Mouse (Mus musculus) liver (tissue): ENCODE measurements around the gene Pld3.

ENCODE experiments used
- DNase-seq: peaks from one replicate; pipeline ENCODE4 v3.0.0-alpha.2; 2020; ENCODE audit warnings: mixed read lengths

Gene Pld3

DNA sequence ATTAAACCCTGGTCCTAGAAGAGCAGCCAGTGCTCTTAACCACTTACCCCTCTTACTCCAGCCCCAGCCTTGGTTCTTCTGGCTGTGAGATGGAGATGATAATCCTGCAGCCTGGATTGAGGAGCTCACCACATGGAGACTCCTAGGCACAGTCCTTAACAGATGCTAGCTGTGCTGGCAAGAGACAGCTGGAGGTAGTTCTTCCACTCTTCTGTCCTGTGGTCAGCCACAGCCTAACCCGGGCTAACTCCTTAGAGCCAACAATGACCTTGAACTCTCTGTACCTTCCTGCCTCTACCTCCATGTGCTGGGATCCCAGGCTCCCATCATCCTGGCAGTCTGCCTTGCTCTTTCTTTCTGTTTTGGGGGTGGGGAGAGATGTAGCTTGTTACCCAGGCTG lies 8.0 kb upstream of the Pld3 start:
- DNase-seq, result no peak

DNA sequence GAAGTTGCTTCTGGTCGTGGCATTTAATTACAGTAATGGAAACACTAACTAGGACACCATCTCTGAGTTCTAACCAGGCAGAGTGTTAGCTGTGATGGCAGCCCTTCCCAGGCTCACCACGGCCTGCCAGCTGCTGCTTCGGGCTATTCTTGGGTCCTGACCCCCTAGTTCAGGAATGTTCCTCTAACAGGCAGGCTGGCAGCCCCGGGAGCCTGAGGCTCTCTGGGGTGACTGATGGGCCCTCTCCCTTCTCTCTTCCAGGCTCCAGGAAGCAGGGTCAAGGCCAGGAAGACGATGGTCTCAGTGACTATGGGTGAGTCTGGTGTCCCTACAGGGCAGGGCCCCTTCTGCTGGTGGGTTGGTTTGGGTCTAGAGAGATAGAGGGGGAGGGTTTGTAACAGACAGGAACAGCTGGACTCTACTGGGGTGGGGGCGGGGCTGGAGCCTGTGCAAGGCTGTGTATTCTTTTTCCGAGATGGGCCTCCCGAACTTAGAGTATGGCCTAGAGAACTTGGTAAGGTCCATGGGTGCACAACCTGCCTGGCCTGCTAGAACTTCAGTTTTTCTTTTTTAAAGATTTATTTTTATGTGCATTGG lies 7.4 kb upstream of the Pld3 start:
- DNase-seq, result no peak

DNA sequence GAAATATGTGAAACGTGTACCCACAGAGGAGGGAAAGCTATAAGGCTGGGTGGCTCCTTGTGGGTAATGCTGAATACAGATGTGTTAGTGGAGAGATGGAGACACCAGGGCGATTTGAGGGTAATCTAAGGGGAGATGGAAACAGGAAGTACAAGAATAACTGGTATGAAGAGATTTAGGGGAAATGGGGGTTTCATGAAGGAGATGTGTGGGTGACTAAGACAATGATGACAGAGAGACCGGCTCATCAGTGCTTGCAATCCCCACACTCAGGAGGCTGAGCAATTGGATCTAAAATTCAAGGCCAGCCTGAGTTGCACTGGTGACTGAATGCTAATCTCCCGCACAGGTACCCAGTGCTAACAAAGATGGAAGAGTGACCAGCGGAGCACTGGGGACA lies 948 bp downstream of the Pld3 start:
- DNase-seq, result no peak

DNA sequence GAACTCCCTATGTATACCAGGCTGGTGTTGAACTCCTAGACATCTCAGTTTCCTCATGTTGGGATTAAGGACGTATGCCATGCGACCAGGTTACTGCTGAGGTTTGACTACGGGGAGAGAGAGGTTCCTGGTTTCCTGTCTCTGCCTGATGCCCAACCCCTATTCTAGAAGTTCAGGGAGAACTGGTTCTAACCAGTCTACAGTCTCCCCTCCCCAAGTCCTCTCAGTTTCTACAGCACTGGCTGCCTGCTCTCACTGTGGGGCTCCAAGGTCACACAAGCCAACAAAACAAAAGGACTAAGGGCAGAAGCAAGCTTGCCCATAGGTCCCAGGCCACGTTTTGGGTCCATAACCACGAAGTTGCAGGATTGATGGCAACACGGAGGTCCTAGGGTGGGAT lies 3.4 kb downstream of the Pld3 start:
- no peak for DNase-seq

DNA sequence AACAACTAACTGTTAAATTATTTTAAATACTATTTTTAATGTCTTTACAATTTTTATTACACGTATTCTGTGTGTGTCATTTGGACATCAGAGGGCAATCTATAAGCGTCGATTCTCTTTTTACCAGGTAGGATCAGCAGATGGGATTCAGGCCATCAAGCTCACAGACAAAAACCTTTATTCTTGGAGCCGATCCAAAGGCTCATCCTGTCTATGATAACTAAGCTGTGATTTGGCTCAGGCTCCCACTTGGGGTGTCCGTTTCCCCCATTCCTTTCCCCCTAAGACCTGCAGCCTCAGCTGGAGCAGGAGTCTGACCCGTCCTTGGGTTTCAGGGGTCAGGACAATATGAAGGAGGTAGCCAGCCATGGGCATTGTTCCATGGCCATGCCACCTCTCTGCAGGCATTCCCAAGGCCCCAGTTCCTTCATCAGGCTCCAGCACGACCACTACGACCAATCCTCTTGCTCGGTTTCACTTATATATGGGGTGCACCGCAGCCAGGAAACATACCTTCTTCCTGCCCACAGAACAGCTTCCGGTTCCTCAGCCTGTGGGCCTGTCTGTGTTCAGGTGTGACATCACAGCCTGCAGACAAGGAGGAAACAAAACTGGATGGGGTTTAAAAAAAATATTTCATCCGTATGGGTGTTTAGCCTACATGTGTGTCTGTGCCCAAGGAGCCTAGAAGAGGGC lies 8.2 kb downstream of the Pld3 start:
- DNase-seq, result no peak

DNA sequence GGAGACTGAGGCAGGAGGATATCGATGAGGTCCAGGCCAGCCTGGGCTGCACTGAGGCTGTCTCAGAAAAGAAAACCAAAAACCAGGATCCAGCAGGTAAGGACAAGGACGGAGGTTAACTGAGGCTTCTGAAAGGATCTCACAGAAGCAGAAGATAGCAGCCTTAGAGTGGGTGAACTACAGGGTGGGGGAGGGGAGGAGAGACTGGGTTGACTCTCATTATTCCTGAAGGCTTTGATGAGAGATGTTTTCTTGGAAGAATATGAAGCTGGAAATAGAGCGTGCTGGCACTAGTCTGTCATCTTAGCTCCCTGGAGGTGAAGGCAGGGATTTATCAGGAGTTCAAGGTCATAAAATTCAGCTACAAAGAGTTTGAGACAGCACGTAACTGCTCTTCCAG lies 9.2 kb downstream of the Pld3 start:
- DNase-seq, result no peak

DNA sequence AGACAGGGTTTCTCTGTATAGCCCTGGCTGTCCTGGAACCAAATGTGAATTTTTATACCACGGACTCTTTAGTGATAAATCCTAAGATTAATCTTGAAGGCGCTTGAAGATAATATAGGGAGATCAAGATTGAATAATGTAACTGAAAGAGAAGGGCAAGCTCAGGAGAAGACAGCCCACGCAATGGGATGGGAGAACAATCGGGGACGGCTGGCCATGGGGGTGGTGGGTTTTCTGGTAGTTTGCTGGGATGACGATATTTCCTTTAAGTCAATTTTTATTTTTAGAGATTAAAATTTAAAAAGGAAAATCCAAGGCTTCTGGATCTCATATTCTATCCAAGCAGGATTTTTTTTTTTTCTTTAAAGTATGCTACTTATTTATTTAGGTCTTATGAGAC lies 10.0 kb downstream of the Pld3 start:
- no peak for DNase-seq

DNA sequence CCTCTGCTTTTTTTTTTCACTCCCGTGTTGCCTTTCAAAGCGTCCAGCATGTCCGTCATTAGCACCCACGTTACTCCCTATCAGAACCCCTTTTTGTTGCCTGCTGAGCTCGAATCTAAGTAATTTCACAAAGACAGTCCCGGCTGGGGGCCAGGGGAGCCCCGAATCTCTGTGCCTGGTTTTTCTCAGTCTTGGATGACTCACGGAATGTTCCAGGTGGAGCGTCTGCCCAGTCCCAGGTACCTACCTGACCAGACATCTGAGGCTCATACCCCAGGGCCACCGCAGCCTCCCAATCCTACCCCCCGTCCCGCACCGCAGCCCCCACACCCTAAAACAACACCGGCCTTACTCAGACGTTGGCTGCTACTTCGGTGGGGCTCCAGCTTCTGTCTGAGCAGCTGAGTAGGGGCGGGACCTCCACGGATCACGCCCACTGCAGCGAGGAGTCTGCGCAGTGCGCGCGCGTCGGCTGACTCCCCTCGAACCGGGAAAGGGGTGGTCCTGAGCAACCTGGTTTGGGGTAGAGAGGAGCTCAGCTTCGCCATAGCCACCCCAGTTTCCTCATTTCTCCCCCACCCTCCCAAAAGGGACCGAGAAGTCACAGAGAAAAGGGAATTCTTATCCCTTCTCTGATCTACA lies 10.5 kb downstream of the Pld3 start:
- DNase-seq, result peak; percentile 90

DNA sequence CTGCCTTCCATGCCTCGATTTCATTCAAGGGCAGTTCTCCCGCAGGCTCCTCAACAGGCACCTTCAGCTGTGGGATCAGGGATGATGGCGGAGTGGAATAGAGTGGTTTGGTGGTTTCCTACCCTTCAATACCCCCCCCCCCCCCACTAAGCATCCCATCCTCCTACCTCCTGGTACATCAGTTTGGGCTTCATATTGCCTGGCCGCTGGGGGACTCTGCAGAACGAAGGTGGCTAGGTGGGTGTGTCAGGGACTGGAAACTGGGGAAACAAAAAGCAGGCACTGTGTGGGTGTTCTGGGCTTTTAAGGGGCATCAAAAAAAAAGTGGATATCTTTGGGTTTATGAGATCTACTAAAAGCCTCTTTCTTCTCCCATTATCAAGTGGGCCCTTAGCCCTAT lies 11.1 kb downstream of the Pld3 start:
- DNase-seq, result no peak

DNA sequence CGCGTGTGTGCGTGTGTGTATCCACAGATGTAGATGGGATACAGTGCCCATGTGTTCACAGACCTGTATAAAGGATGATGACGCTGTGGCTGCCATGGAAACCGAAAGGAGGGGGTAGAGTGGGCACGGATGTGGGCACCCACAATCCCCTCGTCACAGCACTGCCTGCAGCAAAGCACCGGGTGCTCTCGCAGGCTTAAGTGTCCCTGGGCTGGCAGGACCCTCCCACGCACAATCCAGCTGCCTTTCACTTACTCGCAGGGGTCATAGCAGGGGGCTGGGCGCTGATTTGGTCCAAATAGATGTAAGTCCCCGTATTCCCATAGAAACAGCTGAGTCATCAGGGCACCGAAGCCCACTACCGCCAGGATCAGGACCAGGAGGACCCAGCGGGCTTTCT lies 11.6 kb downstream of the Pld3 start:
- no peak for DNase-seq

DNA sequence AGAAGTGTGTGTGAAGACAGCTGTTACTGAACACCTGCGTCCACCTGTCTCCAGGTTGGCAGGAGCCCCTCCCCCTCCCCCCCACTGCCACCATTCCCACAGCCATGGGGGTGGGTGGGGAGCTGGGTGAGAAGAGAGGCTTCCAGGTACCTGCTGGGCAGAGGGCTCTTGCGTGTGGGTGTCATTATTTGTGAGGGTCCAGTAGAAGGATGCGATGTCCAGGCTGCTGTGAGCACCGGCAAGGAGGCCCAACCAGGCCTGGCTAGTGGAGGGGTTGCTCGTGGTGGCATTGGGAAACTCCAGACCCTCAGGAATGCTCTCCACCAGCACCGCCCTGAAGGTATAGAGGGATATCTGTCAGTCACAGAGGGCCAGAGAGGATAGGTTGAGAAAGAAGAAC lies 12.1 kb downstream of the Pld3 start:
- DNase-seq, result no peak

DNA sequence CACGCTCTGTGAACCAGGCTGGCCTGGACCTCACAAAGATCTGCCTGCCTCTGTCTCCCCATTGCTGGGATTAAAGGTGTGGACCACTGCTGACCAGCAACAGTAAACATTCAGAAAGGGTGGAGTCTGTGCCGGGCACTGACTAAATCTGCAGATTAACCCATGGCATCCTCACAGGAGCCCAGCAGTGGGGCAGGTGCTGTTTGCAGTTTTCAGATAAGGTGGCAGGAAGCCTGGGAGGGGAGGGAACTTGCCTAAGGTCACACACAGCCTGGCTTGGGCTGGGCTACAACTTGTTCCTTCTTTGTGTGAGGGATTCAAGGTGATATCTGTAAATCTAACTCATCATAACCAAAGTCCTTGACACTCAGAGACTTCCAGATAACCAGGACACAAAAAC lies 12.5 kb downstream of the Pld3 start:
- peak; percentile 88 for DNase-seq

DNA sequence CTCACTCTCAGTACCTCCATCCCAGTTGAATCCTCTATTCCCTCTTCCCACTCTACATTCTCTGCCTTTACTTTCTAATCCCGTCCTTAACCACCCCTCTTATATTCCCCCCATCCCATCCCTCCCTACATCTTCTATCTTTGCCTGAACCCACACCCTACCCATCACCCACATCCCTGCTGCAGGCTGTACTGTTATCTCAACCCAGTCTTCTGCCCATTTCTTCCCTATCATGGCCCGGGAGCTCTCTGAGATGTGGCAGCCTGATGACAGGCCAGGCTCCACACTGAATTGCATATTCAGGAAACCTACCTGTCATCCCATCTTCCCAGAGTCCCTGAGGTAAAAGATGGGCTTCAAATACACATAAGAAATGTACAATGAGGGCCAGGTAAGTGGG lies 14.2 kb downstream of the Pld3 start:
- peak; percentile 71 for DNase-seq

DNA sequence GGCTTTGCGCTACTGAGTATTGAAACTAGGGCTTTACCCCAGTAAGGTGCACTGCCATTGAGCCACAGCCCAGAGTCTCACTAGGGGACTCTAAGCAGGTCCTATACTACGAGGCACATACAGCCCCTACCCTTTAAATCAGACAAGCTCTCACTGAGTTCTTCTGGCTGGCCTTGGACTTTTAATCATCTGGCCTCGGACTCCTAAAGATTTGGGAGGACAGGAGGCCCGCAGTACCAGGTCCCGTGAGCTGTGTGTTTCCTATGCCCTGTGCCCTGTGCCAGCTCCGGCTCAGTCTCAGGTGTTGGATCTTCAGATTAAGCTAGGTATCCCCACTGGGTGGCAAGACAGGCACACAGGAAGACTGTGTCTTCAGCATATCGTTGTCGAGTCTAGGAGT lies 15.0 kb downstream of the Pld3 start:
- DNase-seq, result no peak

DNA sequence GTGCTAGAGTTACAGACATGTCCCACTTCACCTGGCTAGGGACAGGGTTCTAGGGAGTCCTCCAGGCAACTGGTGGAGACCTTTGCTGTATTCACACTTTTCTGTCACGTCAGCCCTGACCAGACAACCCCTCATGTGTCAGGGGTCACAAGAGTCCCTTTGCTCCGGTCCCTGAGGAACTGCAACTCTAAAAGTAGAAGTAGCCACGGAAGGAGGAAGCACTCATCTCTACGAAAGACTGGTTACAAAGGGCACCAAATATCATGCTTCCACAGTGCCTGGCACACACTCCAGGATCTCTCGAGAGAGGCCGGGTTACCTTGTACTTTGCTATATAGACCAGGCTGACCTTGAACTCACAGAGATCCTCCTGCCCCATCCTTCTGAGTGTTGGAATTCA lies 16.4 kb downstream of the Pld3 start:
- no peak for DNase-seq

DNA sequence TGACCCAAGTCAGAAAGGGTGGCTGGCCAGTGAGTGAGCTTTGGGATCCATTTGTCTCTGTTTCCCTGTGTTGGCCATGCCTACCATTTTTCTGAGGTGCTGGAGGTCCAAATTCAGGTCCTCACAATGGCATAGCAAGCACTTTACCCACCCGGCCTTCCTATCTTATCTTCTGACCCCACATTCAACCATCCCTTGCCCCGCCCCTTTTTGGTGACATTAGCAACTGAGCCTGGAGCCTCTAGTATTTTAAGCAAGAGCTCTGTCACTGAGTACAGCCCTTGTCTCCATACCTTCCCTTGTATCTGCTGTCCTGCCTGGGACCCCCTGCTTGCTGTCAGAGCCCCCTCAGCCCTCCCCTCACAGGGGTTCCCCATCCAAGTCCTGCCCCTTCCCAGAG lies 17.6 kb downstream of the Pld3 start:
- peak; percentile 93 for DNase-seq

DNA sequence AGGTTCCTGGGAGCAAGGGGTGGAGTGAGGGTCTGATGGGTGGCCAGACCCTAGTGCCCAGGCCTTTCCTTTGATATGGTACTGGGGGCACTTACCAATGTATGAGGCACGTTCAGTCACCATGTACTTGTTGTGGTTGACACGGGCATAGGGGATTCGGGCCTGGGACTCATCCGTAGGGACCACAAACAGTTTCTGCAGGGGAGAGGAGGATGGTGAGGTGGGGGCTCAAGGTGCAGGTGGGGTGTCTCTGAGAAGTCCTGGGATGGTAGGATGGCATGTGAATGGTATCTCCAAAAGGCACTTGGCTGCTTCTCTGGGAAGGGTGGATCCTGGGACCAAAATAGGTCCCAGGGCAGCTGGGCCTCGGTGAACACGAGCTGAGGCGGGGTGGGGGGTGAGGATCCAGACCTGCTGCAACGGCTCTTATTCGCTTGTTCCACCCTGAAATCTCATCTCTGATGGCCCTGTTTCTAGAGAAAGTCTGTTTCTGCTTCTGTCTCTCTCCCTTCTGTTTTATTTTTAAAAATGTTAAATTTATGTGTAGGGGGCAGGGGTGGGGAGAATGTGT lies 20.5 kb downstream of the Pld3 start:
- DNase-seq, result no peak

DNA sequence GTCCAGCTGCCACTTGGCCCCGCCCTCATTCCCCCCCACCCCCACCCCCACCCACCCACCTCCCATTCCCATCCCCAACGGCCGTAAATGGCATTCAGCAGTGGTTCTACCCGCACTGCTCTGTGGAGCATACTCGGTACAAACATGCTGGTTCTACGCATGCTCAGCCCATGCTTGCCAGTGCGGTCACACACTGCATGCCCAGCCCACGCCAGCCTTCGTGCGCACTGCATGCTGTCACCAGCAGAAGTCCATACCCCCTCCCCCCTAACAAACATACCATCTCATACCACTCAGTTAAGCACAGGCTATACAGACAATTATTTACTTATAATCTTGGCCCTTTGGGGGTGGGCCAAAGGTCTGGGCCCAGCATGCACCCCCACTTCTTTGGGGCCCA lies 21.3 kb downstream of the Pld3 start:
- no peak for DNase-seq

DNA sequence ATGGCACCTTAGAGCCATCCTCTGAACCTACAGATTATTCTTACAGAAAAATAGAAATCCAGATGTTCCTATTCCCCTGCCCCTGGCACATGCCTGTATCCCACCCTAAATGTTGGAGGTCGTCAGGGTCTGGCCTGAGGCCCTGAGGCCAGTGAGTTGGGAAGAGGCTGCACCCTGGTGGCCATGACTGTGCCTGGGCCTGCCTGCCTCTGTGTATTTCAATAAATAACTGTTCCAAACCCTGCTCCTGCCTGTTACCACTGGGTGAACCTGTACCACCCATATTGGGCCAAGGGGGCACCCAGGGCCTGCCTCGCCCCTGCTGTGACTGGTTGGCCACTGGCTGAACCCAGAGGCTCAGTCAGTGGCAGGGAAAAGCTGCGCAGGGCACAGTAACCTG lies 22.1 kb downstream of the Pld3 start:
- DNase-seq, result peak; percentile 5

DNA sequence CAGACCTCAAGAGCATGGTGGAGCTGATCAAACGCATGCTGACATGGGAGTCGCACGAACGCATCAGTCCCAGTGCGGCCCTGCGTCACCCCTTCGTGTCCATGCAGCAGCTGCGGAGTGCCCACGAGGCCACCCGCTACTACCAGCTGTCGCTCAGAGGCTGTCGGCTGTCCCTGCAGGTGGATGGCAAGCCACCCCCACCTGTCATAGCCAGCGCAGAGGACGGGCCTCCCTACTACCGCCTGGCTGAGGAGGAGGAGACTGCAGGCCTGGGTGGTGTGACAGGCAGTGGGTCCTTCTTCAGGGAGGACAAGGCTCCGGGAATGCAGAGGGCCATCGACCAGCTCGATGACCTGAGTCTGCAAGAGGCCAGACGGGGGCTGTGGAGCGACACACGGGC lies 23.9 kb downstream of the Pld3 start:
- no peak for DNase-seq

DNA sequence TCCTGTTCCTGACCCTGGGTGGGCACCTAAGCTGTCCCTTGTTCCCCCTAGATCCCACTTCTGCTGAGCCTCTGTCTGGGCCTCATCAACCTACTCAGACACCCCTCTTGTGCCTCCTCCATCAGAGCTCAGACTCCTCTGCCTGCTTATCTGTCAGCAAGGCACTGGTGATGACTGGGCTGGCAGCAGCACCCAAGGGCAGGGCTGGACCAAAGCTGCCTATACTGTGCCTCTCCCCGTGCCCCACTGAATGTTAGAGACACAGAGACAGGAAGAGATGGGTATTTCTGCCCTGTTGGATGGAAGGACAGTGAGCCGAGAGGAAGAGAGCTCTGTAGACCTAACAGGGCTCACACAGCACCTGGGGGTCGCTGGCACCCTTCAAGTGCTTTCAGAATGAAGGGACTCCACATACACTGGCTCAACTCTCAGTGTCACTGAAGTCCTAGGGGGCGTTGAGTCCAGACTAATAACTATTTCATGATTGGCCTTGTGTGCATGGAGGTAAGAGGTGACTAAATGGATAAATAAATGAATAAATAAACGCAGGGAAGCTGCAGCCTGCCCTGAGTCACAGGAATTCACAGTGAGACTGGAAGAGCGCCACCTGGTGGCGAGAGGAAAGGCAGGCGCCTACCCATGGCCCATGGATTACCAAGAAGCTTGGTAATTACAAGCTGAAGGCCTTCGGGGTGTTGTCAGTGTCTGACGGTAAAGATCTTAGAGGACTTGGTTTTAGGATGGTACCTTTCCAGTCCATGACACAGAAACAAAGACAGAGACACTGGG lies 26.8 kb downstream of the Pld3 start:
- DNase-seq, result peak; percentile 92

DNA sequence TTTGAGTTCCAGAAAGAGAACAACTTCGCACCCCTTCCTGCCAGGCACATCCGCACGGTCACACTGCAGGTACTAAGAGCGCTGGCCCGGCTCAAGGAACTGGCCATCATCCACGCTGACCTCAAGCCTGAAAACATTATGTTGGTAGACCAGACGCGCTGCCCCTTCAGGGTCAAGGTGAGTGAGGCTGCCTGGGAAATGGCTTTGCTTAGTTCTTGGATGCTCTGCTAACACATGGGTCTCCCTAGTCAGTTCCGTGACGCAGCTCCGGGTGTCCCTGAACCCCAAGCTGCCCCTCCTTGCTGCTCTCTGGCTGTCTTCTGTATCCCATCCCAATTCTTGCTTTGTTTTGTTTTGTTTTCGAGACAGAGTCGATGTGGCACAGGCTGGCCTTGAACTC lies 29.2 kb downstream of the Pld3 start:
- DNase-seq, result no peak

DNA sequence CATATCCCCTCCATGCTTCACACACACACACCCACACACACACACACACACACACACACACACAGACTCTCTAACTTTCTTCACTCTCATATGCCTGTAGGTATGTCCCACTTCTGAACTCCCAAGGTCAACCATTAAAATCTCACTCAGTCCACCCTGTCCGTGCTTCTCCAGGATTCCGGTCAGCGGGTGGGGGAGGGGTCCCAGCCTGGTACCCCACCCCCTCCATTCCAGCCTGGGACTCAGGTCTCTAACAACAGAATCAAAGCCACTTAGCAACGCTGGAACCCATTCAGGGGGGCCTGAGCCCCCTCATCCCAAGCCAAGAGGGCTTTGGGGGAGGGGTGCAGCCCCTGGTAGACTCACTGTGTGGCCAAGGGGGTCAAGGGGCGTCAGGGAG lies 30.1 kb downstream of the Pld3 start, which contains the start of gene Hipk4:
Gene Hipk4 (plus strand): TSS at position 301 of the 400 bp plus-strand sequence.
- DNase-seq, result no peak
